Mouse (Mus musculus): ENCODE data around the gene Fnbp1l. TPM values are rescaled to one million over a fixed set of nuclear protein-coding genes. Genes with fewer than 3 reads are reported as not detected.

Gene Fnbp1l
- total RNA-seq, 1 experiment from 2014 or later: 18.5 TPM

DNA sequence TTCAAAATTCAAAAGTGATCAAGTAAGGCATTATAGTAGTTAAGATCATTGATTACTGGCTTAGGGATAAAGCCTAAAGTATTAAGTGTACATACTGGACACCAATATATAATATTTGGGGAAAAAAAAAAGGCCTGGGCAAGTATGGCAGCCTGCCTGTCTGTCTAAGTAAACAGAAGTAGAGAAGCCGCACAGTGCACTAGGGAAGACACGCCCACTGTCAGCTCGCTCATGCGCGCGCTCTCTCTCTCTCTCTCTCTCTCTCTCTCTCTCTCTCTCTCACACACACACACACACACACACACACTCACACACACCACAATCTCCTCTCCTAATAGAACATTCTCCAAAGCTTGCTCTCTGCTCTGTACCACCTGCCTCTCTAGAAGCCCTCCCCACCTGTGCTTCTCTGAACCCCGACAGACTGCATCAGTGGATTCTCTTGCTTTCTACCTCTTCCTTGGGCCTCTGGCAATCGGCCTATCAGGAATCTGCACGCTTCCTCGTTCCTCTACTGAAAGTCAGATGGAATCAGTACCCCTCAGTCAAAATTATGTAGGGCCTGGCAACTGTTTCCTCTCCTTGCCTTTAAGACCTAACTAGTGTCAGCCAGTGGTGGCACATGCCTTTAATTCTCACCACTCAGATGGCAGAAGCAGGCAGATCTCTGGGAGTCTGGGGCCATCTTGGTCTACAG is 13.3 kb downstream of the Fnbp1l start:
- DNase-seq: no peak

DNA sequence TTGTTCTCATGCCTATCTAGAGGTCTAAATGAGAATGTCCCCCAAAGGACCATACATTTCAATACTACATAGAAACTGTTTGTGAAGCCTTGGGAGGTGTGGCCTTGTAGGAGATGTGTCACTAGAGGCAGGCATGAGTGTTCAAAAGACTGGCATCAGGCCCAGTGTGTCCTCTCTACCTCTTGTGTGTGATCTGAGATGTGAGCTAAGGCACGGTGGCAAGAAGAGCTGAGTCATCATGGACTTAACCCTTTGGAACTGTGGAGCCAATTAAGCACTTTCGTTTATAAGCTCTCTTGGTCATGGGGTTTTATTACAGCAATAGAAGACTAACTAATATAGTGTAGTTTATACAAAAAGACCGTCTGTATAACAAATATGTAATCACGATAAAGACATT is 16.3 kb downstream of the Fnbp1l start:
- DNase-seq: peak; percentile 4

DNA sequence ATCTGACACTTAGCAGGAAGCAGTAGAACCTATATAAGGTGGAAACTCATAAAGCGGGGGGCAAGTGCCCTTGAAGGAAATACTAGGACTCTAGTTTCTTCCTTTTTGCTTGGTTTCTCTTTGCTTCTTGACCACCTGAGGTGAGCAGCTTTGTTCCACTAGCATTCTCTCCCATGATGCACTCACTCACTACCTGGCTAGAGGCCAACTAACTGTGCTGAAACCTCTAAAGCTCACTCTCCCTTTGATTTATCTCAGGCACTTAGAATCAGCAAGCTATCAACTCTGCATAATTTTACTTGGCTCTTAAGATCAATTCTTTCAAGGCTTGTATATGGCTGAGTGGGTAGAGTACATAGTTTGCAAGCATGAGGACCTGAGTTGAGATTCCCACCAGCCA is 17.1 kb downstream of the Fnbp1l start:
- no peak for DNase-seq

GRCm38 (mm10) chr3:122599291-122599690 is 20.2 kb downstream of the Fnbp1l start:
- no peak for DNase-seq

GRCm38 (mm10) chr3:122590804-122591203 is 28.7 kb downstream of the Fnbp1l start:
- DNase-seq: no peak

GRCm38 (mm10) chr3:122590346-122590745 is 29.2 kb downstream of the Fnbp1l start:
- no peak for DNase-seq

DNA sequence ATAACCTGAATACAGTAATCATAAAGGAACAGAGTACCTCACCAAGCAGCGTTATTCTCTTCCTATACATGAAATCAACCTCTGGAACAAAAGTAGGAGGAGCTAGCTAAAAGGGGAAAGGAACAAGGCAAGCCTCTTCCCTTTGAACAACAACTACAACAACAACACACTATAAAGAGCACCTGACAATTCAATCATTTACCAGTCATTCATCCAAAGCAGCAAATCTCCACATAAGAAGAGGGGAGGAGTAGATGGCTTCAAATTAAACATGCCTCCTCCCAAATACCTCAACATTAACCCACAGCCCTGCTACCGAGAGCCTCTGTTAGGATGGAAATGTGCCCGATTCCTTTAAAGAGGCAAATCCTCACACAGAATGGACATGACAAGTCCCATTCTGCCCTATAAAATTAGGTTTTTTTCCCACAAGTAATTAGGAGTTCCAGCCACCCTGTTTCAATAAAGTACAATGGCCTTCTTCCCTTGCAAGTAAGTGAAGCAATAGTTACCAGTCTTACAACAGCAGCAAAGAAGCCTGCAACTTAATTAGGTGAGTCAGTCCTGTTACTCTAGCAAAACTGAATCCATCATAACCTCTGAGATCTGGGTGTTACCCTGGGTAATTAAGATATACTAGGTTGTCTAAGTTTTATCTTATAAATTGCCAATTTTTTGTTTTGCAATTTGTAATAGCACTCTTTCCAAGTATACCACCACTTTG is 32.4 kb downstream of the Fnbp1l start:
- DNase-seq: no peak

GRCm38 (mm10) chr3:122577360-122577759 is 42.2 kb downstream of the Fnbp1l start:
- DNase-seq: no peak

DNA sequence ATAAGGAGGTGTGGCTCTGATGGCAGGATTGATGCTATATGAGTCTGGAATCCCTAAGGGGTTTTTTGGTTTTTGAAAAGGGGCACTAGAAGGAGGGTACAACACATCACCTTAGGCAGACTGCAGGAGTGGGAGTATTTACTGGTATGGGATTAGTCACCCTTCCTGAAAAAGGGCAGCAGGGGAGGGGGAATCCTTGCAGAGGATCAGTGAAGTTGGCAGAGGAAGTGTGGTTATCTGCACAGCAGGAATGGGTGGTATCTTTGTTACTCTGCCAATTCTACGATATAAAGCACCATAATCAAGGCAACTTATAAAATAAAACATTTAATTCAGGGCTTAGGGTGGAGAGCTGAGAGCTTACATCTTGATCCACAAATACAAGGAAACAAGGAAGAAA is 44.6 kb downstream of the Fnbp1l start:
- DNase-seq: no peak

DNA sequence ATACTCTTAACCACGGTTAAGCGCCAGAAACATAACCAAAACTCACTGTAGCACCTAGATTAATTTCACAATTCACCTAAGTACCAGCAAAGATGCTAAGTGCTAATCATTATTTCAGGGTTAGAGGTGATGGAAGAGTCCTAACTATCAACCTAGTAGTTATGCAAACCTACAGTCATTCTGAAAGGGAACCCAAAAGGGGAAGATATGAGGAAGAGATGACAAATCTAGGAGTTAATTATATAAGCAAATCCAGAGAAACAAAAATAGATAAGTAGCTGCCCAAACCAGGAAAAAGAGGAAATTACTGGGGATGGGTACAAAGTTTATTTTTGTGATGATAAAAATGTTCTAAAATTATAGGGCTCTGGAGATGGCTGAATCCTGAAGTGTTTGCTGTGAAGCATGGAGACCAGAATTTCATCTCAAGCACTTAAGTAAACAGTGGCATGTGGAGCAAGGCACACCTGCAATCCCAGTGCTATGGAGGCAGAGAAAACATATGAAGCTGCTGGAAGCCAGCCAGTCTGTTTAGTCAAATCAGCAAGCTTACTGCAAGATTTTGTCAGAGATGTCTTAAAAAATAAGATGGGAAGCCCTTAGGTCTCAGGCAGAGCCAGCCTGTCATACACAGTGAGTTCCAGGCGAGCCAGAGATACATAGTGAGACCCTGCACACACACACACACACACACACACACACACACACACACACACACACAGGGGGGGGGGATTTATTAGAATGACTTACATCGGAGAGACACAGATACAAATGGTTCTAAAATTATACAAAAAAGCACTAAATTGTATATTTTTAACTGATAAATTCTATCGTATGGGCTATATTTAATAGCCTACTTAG is 45.9 kb downstream of the Fnbp1l start:
- DNase-seq: no peak

DNA sequence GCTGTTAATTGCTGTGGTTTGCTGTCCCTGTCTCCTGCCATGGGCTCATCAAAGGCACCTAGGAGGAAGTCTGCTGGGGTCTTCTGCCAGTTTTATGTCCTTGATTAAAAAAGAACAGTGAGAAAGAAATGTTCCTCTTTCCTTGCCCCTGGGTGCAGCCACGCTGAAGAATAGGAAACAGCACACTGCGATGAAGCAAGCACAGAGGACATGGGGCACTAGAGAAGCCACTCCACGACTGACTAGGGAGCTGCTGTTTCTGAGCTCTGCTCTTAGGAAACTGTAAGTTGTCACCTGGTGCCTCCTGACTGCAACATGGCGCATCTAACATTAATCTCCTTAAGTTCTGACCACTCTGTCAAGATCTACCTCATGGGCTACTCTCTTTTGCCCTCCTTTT is 53.0 kb downstream of the Fnbp1l start:
- DNase-seq: no peak

- no peak for DNase-seq
These were observed 53.4 kb downstream of the Fnbp1l start for GRCm38 (mm10) chr3:122566112-122566511.

DNA sequence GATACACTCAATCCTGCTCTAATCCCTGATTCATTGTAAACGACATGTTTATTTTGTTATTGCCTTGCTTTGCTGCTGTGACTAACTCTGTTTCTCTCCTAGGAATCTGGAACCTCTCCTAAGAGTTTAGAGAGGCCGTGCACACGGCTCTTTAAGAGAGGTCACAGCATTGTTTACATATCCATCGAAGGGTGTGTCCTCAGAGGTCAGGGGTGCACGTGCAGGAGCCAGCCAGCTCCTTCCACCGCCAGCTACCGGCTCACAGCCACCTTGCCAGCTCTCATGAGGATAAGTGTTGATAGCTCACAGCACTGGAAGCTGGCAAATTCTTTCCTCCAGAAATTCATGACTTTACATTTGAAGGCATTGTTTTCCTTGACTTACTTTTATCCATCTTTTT is 54.2 kb downstream of the Fnbp1l start:
- DNase-seq: no peak

DNA sequence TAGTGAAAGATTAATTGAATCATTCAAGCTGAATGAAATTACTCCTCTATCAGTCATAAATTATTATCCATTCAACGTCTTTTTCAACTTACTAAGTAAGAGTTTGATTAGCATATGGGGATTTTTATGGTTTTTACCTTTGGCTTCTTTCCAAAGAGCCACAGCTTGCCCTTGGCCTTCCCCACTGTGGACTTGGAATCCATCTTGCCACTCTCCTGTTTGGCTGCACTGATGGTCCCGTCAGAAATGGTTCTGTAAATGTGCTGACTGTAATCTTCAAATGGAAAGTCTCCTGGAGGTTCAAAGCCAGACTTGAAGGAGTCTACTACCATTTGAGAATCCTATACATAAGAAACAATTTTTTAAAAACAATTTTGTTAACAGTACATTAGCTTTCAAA is 61.7 kb downstream of the Fnbp1l start:
- DNase-seq: no peak

- DNase-seq: no peak
These were observed 68.3 kb downstream of the Fnbp1l start for GRCm38 (mm10) chr3:122551174-122551573.

- DNase-seq: no peak
These were observed 72.0 kb downstream of the Fnbp1l start for GRCm38 (mm10) chr3:122547469-122547868.

DNA sequence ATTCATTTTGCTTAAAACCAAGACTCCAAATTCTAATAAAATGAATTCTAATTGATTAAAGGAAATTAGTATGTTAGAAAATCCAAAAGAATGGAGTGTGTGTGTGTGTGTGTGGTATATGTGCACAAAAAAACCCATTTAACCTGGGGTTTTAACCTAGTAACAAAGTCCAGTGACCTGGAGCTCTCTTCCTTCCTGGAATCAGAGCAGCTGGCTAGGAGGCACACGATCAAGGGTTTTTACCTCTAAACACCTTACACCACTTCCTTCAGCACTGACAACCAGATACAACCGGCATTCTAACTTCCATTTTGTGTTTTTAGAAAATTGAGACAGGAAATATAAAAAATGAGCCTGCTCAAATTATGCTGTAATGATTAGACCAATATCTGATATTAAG is 74.2 kb downstream of the Fnbp1l start:
- DNase-seq: no peak

- no peak for DNase-seq
These were observed 78.6 kb downstream of the Fnbp1l start for GRCm38 (mm10) chr3:122540918-122541317.

DNA sequence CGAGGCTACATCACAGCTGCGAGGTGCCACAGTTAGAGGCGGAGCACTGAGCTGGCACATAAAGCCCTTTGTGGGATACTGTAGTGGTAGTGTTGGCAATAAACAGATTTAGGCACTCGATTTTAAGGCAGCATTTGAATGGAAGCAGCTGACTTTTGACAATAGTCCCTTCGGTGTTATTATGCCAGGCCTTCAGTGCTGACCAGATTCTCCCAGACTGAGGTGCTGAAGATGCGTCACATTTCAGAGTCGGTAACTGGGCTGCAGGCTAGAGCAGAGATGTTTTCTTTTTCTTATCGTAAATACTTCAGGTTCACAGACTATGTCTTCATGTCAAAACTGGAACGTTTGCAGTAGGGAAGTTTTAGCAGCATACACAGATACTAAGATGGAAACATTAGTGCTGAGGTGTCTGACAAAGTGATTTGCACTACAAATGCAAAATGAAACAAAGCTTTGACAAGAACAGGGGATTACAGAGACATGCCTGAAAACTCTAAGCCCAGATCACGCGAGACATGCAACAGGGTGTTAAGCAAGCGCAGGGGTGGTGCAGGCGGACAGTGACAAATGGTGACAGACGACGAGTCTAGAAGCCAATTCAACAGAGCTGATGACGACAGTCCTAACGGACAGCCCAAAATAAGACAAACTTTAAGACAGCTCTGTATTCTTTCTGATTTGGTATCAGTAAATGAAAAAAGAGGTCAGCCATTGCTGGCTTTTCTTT is 79.4 kb downstream of the Fnbp1l start:
- no peak for DNase-seq

DNA sequence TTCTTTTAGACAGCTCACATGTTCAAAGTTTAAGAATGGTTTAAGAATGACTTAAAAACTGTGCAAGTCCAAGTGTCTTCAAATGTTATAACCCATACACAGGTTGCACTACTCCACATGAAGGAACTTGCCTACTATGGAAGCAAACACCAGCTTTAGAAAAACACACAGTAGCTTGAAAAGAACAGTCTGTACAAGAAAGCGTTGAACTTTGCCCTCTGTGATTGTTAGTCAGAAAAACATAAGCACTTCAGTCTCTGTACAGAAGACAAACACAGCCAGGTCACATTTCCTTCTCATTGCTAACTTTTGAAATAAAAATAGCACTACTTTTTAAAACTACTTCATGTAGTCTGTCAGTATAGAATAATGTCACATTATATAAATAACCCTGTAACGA is 80.7 kb downstream of the Fnbp1l start:
- DNase-seq: no peak

GRCm38 (mm10) chr3:122535938-122536703 is 83.4 kb downstream of the Fnbp1l start:
- no peak for DNase-seq

DNA sequence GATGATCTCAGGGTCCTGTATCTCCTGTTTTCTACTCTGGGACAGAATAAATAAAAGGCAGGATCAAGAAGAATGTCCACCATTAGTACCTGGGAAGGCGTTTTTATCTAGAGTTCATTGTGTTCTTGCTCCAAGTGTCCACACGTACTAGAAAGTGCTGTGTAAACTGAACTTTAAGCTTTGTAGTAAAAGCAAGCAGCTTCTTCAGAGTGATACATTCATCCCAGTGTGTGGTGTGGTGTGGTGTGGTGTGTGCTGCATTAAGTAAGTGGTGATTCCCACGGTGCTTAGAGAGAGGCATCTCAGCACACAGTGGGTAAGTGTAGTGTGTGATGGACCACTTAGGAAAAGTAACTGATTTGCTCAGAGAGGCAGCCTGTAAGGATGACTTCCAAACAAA is 91.0 kb downstream of the Fnbp1l start:
- DNase-seq: no peak

Measured in adrenal gland, postnatal 25 days (tissue).